Mouse (Mus musculus): ENCODE data around the gene Pnpo.

Gene Pnpo

GRCm38 (mm10) chr11:96906431-96907161, 37.2 kb downstream of the Pnpo start:
- DNase-seq (ENCODE audit: low spot score) = no peak

- DNase-seq (ENCODE audit: low spot score) = no peak
Observed at GRCm38 (mm10) chr11:96902639-96903635, 40.8 kb downstream of the Pnpo start.

- no peak for DNase-seq (ENCODE audit: low spot score)
Observed at GRCm38 (mm10) chr11:96901332-96901731, 42.5 kb downstream of the Pnpo start.

- DNase-seq (ENCODE audit: low spot score) = no peak
Observed at GRCm38 (mm10) chr11:96899449-96900306, 44.1 kb downstream of the Pnpo start.

- no peak for DNase-seq (ENCODE audit: low spot score)
Observed at GRCm38 (mm10) chr11:96895886-96896285, 47.9 kb downstream of the Pnpo start.

GRCm38 (mm10) chr11:96893203-96893842, 50.5 kb downstream of the Pnpo start:
- DNase-seq (ENCODE audit: low spot score) = no peak

- DNase-seq (ENCODE audit: low spot score) = no peak
Observed at GRCm38 (mm10) chr11:96891784-96892527, 51.8 kb downstream of the Pnpo start.

Measured in left cerebral cortex, adult 11 months (tissue).